Mouse (Mus musculus) midbrain, embryonic 12.5 days (tissue): Measurements from ENCODE around the gene Hoxa3. TPM values are rescaled to one million over a fixed set of nuclear protein-coding genes. Genes with fewer than 3 reads are reported as not detected.

Source experiments
- ATAC-seq: fragments of 200-750 bp; cut with Nextera tagmentation; 2 replicates; pipeline ENCODE4 v1.8.0; 2017; ENCODE audit warnings: low read depth, moderate TSS enrichment, moderate library complexity; ENCODE audit not compliant: low FRiP score
- H3K27ac ChIP-seq: fragments of 300-500 bp; sonication (generic); replicated peaks from 2 replicates; pipeline ENCODE4 v1.5.1; 2016; ENCODE audit warnings: mild to moderate bottlenecking
- H3K27me3 ChIP-seq: fragments of 300-500 bp; sonication (generic); 2 replicates; pipeline ENCODE4 v1.6.1; 2016; ENCODE audit warnings: mild to moderate bottlenecking
- H3K36me3 ChIP-seq: fragments of 300-500 bp; sonication (generic); 2 replicates; pipeline ENCODE4 v1.6.1; 2016
- H3K4me1 ChIP-seq: fragments of 300-500 bp; sonication (generic); 2 replicates; pipeline ENCODE4 v1.6.1; 2016
- H3K4me2 ChIP-seq: fragments of 300-500 bp; sonication (generic); replicated peaks from 2 replicates; pipeline ENCODE4 v1.6.1; 2016; ENCODE audit warnings: mild to moderate bottlenecking, moderate library complexity
- H3K4me3 ChIP-seq: fragments of 300-500 bp; sonication (generic); 2 replicates; pipeline ENCODE4 v1.5.1; 2016; ENCODE audit warnings: mild to moderate bottlenecking
- H3K9ac ChIP-seq: fragments of 300-500 bp; sonication (generic); replicated peaks from 2 replicates; pipeline ENCODE4 v1.6.1; 2016; ENCODE audit warnings: mild to moderate bottlenecking, moderate library complexity
- H3K9me3 ChIP-seq: fragments of 300-500 bp; sonication (generic); 2 replicates; pipeline ENCODE4 v1.6.1; 2016; ENCODE audit warnings: mild to moderate bottlenecking
- WGBS: fragments of 180-500 bp; shearing (Covaris S2); methylation state at CpG from one replicate; pipeline ENCODE4 v1.1.7; 2016; 5-methylcytosine and 5-hydroxymethylcytosine counted together
- polyA plus RNA-seq: library from polyadenylated mRNA; unstranded; fragments of >200 nt; fragmentation: Nextera tagmentation; extraction: Ambion mirVana; gene quantifications from 2 replicates; pipeline ENCODE4 v1.2.1, GENCODE M21; 2016

The Hoxa3 gene
- polyA plus RNA-seq, 1 experiment from 2014 or later, result not detected

DNA sequence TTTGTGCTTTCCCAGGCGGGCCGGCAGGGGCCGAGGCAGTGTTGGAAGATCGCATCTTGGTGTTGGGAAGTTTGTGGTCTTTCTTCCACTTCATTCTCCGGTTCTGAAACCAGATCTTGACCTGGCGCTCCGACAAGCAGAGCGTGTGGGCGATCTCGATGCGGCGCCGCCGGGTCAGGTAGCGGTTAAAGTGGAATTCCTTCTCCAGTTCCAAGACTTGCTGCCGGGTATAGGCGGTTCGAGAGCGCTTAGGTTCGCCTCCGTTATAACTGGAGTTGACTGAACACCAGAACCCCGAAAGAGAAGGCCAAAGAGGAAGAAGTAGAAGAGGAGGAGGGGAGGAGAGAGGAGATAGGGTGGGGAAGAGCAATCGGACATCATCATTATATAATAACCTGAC lies 22.7 kb downstream of the Hoxa3 start:
- ATAC-seq, result no peak
- H3K4me2 ChIP-seq, result no peak overlapping the region
- peaks cover 15% of the 10 kb centered on the region for H3K4me1 ChIP-seq
- WGBS, result under 1% methylated on average over 23 of the region's 23 CpGs
- H3K27me3 ChIP-seq, result peaks cover 98% of the 10 kb centered on the region
- no peaks in the 10 kb centered on the region for H3K9me3 ChIP-seq
- no peak overlapping the region for H3K4me3 ChIP-seq
- no peak overlapping the region for H3K9ac ChIP-seq
- no peak overlapping the region for H3K27ac ChIP-seq
- H3K36me3 ChIP-seq, result no peaks in the 10 kb centered on the region

DNA sequence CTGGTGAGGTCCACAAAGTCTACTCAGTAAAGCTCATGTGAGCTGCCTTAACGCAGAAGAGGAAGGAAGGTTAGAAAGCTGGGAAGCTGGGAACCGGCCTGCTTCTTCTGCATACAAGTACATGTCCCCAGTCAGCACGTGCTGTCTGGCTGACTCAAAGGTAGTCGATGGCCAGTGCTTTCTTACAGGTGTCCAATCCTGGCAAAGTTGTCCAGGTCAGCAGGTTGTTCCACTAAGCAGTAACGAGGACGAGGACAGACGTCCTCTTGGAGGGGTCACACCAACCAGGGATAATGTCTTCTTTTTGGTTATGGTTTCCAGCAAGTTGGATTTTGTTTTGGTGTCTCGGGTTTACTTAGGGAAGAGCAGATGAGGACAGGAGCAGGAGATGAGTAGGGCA lies 23.2 kb downstream of the Hoxa3 start:
- ATAC-seq, result no peak
- Histone ChIP-seq H3K9me3 (no peaks in the 10 kb centered on the region), H3K4me1 (peaks cover 15% of the 10 kb centered on the region), H3K4me3 (no peak overlapping the region), H3K36me3 (no peaks in the 10 kb centered on the region), H3K9ac (no peak overlapping the region), H3K4me2 (no peak overlapping the region), H3K27me3 (peaks cover 99% of the 10 kb centered on the region), H3K27ac (no peak overlapping the region)
- WGBS, result 3% methylated on average over 8 of the region's 8 CpGs

DNA sequence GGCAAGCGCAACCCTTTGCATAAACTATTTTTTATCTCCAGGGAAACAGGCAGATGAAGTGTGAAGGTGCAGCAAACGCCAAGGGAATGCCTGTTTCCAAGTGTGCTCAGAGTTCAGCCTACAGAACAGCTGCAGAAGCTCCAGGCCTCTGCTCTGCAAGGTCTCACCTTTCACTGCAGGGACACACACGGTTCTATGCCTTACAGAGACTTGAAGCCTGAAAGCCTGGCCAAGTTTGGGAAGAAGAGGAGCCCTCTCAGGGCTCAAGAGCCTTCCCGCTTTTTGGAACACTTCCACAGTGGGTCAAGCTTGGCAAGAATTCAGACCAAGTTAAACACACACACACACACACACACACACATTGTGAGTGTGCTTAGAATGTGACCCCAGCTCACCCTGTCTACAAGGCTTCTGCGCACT lies 24.0 kb downstream of the Hoxa3 start:
- Histone ChIP-seq H3K9me3 (no peaks in the 10 kb centered on the region), H3K36me3 (no peaks in the 10 kb centered on the region), H3K4me3 (no peak overlapping the region), H3K4me2 (no peak overlapping the region), H3K9ac (no peak overlapping the region), H3K27me3 (peaks cover 99% of the 10 kb centered on the region), H3K4me1 (peaks cover 15% of the 10 kb centered on the region), H3K27ac (no peak overlapping the region)
- ATAC-seq, result no peak
- WGBS, result 5% methylated on average over 5 of the region's 5 CpGs

DNA sequence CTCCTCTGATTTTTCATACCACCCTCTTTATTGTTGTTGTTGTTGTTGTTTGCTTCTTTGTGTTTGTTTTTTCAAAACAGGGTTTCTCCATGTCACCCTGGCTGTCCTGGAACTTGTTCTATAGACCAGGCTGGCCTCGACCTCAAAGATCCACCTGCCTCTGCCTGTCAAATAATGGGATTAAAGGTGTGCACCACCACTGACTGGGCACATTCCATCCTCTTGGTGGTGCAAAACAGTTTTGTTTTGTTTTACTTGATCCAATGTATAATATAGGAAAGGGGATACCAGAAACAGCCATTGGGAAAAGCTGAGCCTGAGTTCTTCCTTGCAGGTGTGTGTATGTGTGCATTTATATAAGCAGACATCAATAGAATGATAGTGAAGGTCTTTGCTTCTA lies 26.6 kb downstream of the Hoxa3 start:
- Histone ChIP-seq H3K27ac (no peak overlapping the region), H3K27me3 (peaks cover 100% of the 10 kb centered on the region), H3K4me1 (peaks cover 6% of the 10 kb centered on the region), H3K4me3 (no peak overlapping the region), H3K9me3 (no peaks in the 10 kb centered on the region), H3K4me2 (no peak overlapping the region), H3K36me3 (no peaks in the 10 kb centered on the region), H3K9ac (no peak overlapping the region)
- 4% methylated on average over 1 of the region's 1 CpGs for WGBS
- no peak for ATAC-seq

DNA sequence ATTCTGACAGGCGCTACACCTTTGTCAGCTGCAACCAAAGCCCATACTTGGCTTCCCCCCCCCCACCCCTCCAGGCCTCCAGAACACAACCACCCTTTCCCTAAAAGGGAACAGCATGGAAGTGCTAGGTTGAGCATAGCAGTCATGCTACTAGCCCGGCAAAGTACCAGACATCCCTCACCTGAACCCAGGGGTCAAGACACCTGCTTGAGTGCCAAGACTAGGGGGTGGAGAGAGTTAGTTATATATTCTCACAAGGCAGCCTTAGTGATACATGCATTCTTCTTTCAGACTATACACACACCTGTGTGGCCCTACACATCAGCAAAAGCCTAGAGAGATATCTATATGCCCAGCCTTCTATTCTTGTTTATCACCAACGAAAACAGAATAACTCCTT lies 27.3 kb downstream of the Hoxa3 start:
- no peaks in the 10 kb centered on the region for H3K36me3 ChIP-seq
- H3K4me3 ChIP-seq, result no peak overlapping the region
- H3K4me2 ChIP-seq, result no peak overlapping the region
- no peaks in the 10 kb centered on the region for H3K9me3 ChIP-seq
- no peak for ATAC-seq
- H3K9ac ChIP-seq, result no peak overlapping the region
- H3K27me3 ChIP-seq, result peaks cover 100% of the 10 kb centered on the region
- no peaks in the 10 kb centered on the region for H3K4me1 ChIP-seq
- WGBS, result 6% methylated on average over 3 of the region's 3 CpGs
- H3K27ac ChIP-seq, result no peak overlapping the region

DNA sequence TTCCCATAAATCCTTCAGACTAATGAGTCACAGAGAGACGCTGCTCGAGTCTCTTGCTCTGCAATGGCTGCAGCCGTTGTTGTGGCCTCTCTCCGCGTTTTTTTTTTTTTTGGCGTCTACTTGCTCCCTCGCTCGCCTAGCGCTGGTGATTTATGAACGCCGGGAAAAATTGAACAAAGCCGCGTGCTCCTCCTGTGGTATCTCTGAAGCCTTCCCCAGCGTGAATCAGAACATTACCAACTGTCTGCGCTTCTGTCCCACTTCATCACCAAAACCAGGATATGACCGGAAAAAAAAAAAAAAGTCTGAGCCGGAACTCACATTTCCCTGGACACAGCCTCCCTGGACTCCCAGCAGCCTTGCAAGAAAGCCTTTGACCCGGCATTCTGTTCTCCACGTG lies 27.9 kb downstream of the Hoxa3 start:
- Histone ChIP-seq H3K9ac (no peak overlapping the region), H3K27ac (no peak overlapping the region), H3K4me2 (no peak overlapping the region), H3K36me3 (no peaks in the 10 kb centered on the region), H3K4me1 (no peaks in the 10 kb centered on the region), H3K9me3 (no peaks in the 10 kb centered on the region), H3K27me3 (peaks cover 100% of the 10 kb centered on the region), H3K4me3 (no peak overlapping the region)
- ATAC-seq, result no peak
- WGBS, result 2% methylated on average over 19 of the region's 19 CpGs

DNA sequence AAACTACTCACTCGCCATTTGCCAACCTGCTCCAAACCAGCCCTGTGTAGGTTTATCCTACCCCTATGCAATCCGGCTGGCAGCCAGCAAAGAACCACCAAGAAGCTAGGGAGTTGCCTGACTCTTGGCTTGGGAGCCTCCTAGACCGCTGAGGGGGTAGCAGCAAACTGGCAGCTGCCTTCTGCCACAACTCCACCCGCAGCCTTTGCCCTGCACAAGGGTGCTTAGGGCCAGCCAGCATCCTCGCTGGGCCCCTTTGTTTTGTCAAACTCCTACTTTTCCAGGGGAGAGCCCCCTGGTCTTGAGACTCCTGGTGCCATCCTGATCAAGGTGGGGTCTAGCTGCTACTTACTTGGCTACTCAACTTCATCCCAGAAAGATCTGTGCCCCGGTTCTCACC lies 28.5 kb downstream of the Hoxa3 start:
- Histone ChIP-seq H3K4me1 (no peaks in the 10 kb centered on the region), H3K9ac (no peak overlapping the region), H3K4me3 (no peak overlapping the region), H3K4me2 (no peak overlapping the region), H3K27ac (no peak overlapping the region), H3K36me3 (no peaks in the 10 kb centered on the region), H3K9me3 (no peaks in the 10 kb centered on the region), H3K27me3 (peaks cover 100% of the 10 kb centered on the region)
- WGBS, result 3% methylated on average over 6 of the region's 6 CpGs
- ATAC-seq, result no peak

DNA sequence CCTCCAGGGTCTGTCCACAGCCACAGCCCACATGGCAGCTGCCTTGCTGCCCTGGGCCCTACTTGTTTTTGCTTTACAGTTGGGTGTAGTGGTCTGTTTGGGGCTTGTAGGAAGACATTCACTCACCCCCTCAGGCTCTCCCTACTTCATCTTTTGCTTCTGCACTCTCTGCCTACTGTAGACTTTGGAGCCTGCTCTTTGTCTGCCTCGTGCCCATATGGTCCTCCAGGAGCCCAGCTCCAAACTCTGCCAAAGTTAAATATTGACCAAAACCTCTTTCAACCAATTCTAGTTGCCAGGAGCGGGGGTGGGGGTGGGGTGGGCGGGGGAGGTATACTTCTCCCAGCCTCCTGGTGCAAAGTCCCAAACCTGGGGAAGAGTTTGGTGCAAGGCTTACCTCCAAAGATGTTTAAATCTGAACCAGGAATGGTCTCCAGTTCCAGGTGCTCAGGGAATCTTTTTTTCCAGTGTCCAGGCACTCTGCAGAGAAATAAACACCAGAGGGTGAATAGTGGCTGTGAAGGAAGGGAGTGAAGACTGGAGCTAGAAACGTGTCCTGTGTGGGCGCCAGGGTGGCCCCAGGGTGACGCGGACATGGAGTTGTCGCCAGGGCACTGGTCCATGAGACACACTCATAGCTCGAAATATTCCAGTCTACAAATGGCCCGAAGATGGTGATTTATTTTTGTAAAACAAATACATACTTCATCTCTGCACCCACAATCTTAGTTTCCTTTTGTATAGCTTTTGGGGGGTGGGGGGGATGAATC lies 29.6 kb downstream of the Hoxa3 start:
- ATAC-seq, result no peak
- H3K4me3 ChIP-seq, result no peak overlapping the region
- H3K27ac ChIP-seq, result no peak overlapping the region
- no peaks in the 10 kb centered on the region for H3K9me3 ChIP-seq
- peaks cover 100% of the 10 kb centered on the region for H3K27me3 ChIP-seq
- H3K4me1 ChIP-seq, result no peaks in the 10 kb centered on the region
- no peak overlapping the region for H3K4me2 ChIP-seq
- H3K9ac ChIP-seq, result no peak overlapping the region
- 7% methylated on average over 10 of the region's 10 CpGs for WGBS
- no peaks in the 10 kb centered on the region for H3K36me3 ChIP-seq

DNA sequence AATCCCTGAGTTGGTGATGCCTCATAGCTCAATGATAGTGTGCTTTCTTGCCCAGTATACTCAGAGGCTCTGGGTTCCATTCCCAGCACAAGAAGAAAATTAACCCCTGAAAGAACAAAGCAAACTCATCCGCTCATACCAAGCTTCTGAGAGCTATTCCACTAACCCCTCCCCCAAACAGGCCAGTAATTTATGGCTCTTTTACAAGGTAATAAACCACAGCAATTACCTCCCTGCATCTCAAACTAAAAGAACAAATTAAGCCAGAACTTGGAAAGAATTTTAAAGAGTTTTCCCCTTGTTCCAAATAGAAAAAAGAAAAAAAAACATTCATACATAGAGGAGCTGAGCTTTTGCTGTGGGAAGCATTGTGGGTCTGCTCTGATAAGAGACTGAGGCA lies 30.3 kb downstream of the Hoxa3 start:
- no peaks in the 10 kb centered on the region for H3K36me3 ChIP-seq
- peaks cover 100% of the 10 kb centered on the region for H3K27me3 ChIP-seq
- ATAC-seq, result no peak
- 4% methylated on average over 1 of the region's 1 CpGs for WGBS
- H3K4me2 ChIP-seq, result no peak overlapping the region
- no peak overlapping the region for H3K4me3 ChIP-seq
- no peaks in the 10 kb centered on the region for H3K9me3 ChIP-seq
- no peak overlapping the region for H3K27ac ChIP-seq
- H3K4me1 ChIP-seq, result no peaks in the 10 kb centered on the region
- no peak overlapping the region for H3K9ac ChIP-seq

DNA sequence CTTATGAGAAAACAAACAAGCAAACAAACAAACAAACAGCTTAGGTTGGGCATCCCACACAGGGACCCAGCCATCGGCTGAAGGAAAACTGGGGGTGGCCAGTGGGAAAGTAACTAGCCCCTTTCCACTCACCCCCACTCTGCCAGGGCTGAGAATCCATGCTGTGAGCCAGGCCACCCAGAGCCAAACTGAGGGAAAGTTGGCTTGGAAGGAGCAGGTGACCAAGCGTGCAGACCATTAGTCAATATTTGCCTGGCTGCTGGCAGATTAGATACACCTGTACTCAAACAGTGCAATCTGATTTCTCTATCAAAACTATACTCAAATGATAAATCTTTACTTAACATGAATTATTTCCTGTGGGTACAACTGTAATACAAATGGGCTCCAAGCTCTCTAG lies 31.1 kb downstream of the Hoxa3 start:
- no peak for ATAC-seq
- whole genome bisulfite sequencing, result 12% methylated on average over 2 of the region's 2 CpGs
- H3K9ac ChIP-seq, result no peak overlapping the region

DNA sequence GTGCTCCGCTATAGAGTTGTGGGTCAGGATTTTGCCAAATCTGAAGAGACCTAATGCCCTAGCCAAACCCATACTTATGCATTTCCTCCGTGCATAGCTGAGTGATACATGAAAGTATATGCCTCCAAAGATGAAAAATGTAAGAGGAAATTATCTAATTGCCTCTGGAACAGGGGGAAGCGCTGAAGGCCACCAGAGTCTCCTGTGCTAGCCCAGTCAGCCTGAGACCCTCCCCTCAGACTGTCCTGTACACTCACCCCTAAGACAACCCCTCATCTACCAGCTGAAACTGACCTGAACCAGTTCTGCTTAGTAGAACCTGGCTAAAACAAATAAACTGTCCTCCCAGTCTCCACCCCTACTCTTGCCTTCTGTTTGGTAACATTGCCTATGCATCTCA lies 32.4 kb downstream of the Hoxa3 start:
- Histone ChIP-seq H3K36me3 (no peaks in the 10 kb centered on the region), H3K9ac (no peak overlapping the region), H3K4me3 (no peak overlapping the region), H3K4me2 (no peak overlapping the region), H3K27me3 (peaks cover 100% of the 10 kb centered on the region), H3K27ac (no peak overlapping the region), H3K9me3 (no peaks in the 10 kb centered on the region), H3K4me1 (no peaks in the 10 kb centered on the region)
- ATAC-seq, result no peak
- 8% methylated on average over 3 of the region's 3 CpGs for WGBS

More for the DNA sequence above, 31.1 kb downstream of the Hoxa3 start:
- Histone ChIP-seq H3K27ac (no peak overlapping the region), H3K27me3 (peaks cover 100% of the 10 kb centered on the region), H3K4me3 (no peak overlapping the region), H3K4me2 (no peak overlapping the region), H3K9me3 (no peaks in the 10 kb centered on the region), H3K36me3 (no peaks in the 10 kb centered on the region), H3K4me1 (no peaks in the 10 kb centered on the region)

DNA sequence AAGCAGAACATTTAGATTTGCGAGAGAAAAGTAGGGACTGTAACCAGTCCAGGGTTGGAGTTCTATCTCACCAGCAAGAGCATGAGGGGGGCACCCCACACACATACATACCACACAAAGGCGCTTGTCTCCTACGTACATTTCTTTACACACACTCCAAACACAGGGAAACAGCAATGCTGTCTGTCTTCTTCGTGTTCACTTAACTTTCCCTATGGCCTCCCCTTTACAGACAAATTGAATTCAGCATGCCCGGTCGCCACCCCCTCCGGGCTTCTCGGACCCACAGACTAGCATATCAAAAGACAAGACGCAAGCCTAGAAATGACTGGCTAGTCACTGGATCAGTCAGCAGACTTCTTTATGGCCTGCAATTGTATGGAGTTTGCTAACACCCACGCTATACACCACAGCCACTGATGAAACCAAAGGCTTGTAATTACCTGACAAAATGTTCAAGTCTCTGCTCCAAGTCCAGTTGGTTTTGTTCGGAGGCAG lies 32.9 kb downstream of the Hoxa3 start:
- H3K4me3 ChIP-seq, result no peak overlapping the region
- no peaks in the 10 kb centered on the region for H3K9me3 ChIP-seq
- H3K27ac ChIP-seq, result no peak overlapping the region
- H3K36me3 ChIP-seq, result no peaks in the 10 kb centered on the region
- no peak for ATAC-seq
- 2% methylated on average over 11 of the region's 11 CpGs for WGBS
- H3K27me3 ChIP-seq, result peaks cover 100% of the 10 kb centered on the region
- no peak overlapping the region for H3K4me2 ChIP-seq
- H3K4me1 ChIP-seq, result no peaks in the 10 kb centered on the region
- H3K9ac ChIP-seq, result no peak overlapping the region

DNA sequence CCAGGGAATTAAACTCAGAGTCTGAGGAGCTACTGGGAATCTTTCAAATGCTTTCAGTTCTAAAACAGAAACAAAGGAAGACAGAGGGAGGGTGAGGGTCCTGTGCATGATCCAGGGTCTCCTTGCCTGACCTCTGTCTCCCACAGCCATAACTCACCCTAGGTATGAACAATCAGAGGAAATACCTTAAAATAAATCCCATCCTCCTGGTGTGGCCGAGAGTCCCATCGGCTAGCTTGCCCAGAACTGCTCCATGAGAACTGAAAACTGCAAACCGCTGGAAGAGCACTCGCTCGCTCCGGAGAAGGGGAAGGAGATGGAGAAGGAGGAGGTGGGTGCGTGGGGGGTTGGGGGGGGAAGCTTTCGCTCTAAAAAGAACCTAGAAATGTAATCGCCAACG lies 33.4 kb downstream of the Hoxa3 start:
- Histone ChIP-seq H3K27me3 (peaks cover 100% of the 10 kb centered on the region), H3K36me3 (no peaks in the 10 kb centered on the region), H3K4me3 (no peak overlapping the region), H3K4me1 (no peaks in the 10 kb centered on the region), H3K9me3 (no peaks in the 10 kb centered on the region), H3K9ac (no peak overlapping the region), H3K4me2 (no peak overlapping the region), H3K27ac (no peak overlapping the region)
- ATAC-seq, result no peak
- WGBS, result under 1% methylated on average over 10 of the region's 10 CpGs
